Mouse (Mus musculus) kidney, adult 18-20 months (tissue): Measurements from ENCODE around the gene Basp1.

Experiments used
- DNase-seq: peaks from one replicate; pipeline ENCODE4 v3.0.0; 2021

Gene Basp1

DNA sequence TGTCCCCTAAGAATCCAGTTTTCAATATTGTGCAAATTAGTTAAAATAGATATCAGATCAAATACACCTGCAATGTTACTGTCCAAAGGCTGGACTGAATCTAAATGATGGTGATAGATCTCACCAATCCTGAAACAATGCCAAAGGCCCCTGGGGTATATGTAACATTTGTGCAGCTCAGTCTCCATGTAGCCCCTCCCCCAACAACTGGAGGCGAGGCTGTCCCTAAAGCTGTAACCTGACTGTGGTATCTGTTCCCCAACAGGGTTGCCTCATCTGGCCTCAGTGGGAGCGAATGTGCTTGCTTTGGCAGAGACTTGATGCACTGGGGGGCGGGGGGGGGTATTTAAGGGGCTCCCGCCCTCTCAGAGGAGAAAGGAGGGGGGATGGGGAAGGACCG lies 52.7 kb downstream of the Basp1 start:
- DNase-seq: no peak

DNA sequence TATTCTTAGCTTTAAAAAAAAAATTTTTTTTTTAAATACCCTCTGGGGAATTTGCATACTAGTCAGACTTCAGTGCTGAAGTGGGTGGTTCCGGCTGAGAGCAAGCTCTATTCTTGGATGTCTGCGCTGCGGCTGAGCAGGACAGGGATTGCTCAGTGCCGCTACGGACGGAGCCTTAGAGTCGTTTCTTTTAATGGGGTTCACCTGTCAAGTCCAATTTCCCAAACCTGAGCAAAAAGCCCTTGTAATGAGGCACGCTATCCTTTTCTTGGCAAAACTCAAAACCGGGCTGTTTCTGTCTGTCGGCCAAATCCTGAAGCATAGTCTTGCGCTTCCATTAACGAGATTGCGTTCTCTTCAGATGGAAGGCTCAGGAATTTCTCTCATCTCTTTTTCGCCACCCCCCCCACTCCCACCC lies 54.9 kb downstream of the Basp1 start:
- DNase-seq: no peak

GRCm38 (mm10) chr15:25355339-25355738 lies 58.2 kb downstream of the Basp1 start:
- DNase-seq: no peak

- no peak for DNase-seq
Observed at GRCm38 (mm10) chr15:25354738-25355137, 58.8 kb downstream of the Basp1 start.

GRCm38 (mm10) chr15:25353498-25353897 lies 60.1 kb downstream of the Basp1 start:
- DNase-seq: no peak

- no peak for DNase-seq
Observed at GRCm38 (mm10) chr15:25343263-25343662, 70.3 kb downstream of the Basp1 start.

- DNase-seq: no peak
Observed at GRCm38 (mm10) chr15:25335277-25335676, 78.3 kb downstream of the Basp1 start.

DNA sequence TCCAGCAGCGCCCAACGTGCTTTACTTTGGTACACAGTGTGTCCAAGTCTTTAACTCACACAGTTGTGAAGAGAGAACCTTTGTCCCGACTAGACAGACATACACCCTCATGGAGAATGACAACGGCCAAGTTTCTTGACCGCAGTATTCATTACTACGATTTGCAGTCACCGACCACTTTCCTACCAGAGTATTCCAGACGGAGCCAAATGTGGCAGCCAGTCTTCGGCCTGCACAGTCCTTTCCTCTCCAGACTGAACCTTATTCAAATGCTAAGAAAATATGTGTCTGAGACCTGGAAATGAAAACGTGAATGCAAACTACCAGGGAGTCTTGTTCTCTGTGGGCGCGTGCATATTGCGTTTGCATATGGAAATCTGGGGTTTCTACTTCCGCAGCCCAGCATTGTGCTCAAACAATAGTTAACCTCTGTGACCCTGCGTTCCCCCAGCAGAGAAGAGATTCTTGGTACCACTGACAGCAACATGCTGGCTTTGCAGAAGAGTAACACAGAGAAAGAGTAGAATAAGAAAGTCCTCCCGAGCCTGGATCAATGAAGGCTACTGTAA lies 81.6 kb downstream of the Basp1 start:
- no peak for DNase-seq

GRCm38 (mm10) chr15:25330946-25331345 lies 82.6 kb downstream of the Basp1 start:
- DNase-seq: no peak

- no peak for DNase-seq
Observed at GRCm38 (mm10) chr15:25322601-25323000, 91.0 kb downstream of the Basp1 start.

DNA sequence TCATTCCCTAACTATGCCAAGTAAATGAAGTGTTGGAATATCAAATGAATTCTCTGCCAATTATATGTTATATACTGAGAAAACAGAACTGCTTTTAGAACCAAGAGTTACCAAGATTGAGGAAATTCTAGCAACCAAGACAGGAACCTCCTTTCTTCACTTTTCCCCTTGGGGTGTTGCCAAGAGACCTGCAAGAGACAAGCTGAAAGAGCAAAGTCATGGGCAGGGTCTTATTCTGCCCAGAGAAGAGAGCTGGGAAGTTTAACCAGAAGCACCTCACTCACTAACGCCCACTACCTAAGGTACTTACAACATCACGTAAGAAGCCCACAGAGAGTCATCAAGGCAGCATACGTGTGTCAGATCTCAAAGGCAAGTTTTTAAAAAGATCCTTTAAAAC lies 91.5 kb downstream of the Basp1 start:
- DNase-seq: no peak

DNA sequence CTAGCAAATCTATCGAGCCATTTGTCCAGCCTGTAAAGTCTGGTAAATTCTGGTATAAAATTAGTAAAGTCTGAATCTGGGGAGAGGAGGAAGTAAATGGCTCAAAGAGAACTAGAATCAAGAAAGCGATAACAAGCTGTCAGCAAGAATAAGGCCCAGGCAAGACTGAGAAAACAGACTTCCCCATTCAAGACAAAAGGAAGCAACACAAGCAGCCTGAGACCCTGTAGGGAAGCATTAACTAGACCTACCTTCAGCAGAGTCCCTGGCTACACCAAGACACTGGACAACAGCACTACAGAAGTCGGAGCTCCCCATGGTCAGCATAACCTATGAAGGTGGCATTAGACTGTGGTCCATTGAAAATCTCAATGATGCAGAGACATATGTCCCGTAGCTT lies 91.9 kb downstream of the Basp1 start:
- no peak for DNase-seq

DNA sequence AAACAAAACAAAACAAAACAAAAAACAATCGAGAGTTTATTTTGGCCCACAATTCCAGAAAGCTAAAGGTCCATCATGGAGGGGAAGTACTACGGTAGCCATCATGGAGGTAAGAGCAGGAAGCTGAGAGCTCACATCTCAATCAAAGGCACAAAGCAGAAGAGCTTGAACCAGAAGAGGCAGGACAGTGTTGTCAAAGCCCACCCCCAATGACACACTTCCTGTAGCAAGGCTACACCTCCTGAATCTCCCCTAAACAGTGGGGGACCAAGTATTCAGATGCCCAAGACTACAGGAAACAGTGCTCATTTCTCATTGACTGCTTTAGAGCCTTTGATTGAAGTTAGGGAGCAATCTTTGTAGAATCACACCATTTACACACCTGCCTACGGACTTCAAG lies 99.1 kb downstream of the Basp1 start:
- DNase-seq: no peak
